Mouse (Mus musculus) embryonic facial prominence, embryonic 13.5 days (tissue): ENCODE measurements around the gene Itpr1. TPM values are rescaled to one million over a fixed set of nuclear protein-coding genes. Genes with fewer than 3 reads are reported as not detected.

Experiments used
- ATAC-seq: fragments of 200-750 bp; cut with Nextera tagmentation; 2 replicates; pipeline ENCODE4 v1.8.0; 2017; ENCODE audit warnings: low read depth; ENCODE audit not compliant: insufficient number of reproducible peaks, insufficient read depth, low FRiP score, low TSS enrichment
- H3K27ac ChIP-seq: fragments of 300-500 bp; sonication (generic); 2 replicates; pipeline ENCODE4 v1.5.1; 2015; ENCODE audit warnings: moderate library complexity, mild to moderate bottlenecking, inconsistent platforms
- H3K27me3 ChIP-seq: fragments of 300-500 bp; sonication (generic); 2 replicates; pipeline ENCODE4 v1.6.1; 2015; ENCODE audit warnings: mild to moderate bottlenecking, inconsistent platforms
- H3K36me3 ChIP-seq: fragments of 300-500 bp; sonication (generic); 2 replicates; pipeline ENCODE4 v1.6.1; 2015; ENCODE audit warnings: mild to moderate bottlenecking, inconsistent platforms
- H3K4me1 ChIP-seq: fragments of 300-500 bp; sonication (generic); 2 replicates; pipeline ENCODE4 v1.6.1; 2015; ENCODE audit warnings: inconsistent platforms
- H3K4me2 ChIP-seq: fragments of 300-500 bp; sonication (generic); 2 replicates; pipeline ENCODE4 v1.6.1; 2015; ENCODE audit warnings: moderate library complexity, mild to moderate bottlenecking, inconsistent platforms
- H3K4me3 ChIP-seq: fragments of 300-500 bp; sonication (generic); 2 replicates; pipeline ENCODE4 v1.5.1; 2015; ENCODE audit warnings: mild to moderate bottlenecking, inconsistent platforms
- H3K9ac ChIP-seq: fragments of 300-500 bp; sonication (generic); 2 replicates; pipeline ENCODE4 v1.6.1; 2015; ENCODE audit warnings: mild to moderate bottlenecking, inconsistent platforms
- H3K9me3 ChIP-seq: fragments of 300-500 bp; sonication (generic); 2 replicates; pipeline ENCODE4 v1.6.1; 2016; ENCODE audit warnings: inconsistent platforms
- WGBS: fragments of 180-500 bp; shearing (Covaris S2); methylation state at CpG from one replicate; pipeline ENCODE4 v1.1.7; 2015; ENCODE audit warnings: mixed read lengths; 5-methylcytosine and 5-hydroxymethylcytosine counted together
- polyA plus RNA-seq: library from polyadenylated mRNA; unstranded; fragments of >200 nt; fragmentation: Nextera tagmentation; extraction: Ambion mirVana; gene quantifications from 2 replicates; pipeline ENCODE4 v1.2.1, GENCODE M21; 2015

The Itpr1 gene
- polyA plus RNA-seq, 1 experiment from 2014 or later, result 7.8 TPM

DNA sequence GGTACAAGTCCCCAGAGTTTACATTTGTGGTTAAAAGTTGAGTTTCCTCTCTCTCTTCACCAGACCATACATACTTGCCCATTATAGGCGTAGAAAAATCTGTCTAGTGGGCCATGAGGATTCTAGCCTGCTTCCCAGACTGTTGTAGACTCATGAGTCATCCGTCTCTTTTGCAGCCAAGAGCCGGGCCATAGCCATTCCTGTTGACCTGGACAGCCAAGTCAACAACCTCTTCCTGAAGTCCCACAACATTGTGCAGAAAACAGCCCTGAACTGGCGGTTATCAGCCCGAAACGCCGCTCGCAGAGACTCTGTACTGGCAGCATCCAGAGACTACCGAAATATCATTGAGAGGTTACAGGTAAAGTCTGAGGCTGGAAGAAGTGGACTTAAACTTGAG lies 200.7 kb downstream of the Itpr1 start:
- no peak overlapping the region for H3K4me2 ChIP-seq
- H3K9ac ChIP-seq, result no peak overlapping the region
- no peaks in the 10 kb centered on the region for H3K27me3 ChIP-seq
- no peaks in the 10 kb centered on the region for H3K4me1 ChIP-seq
- WGBS, result 94% methylated on average over 9 of the region's 9 CpGs
- H3K36me3 ChIP-seq, result peaks cover 24% of the 10 kb centered on the region
- H3K4me3 ChIP-seq, result no peak overlapping the region
- no peak overlapping the region for H3K27ac ChIP-seq
- ATAC-seq, result no peak
- no peaks in the 10 kb centered on the region for H3K9me3 ChIP-seq

DNA sequence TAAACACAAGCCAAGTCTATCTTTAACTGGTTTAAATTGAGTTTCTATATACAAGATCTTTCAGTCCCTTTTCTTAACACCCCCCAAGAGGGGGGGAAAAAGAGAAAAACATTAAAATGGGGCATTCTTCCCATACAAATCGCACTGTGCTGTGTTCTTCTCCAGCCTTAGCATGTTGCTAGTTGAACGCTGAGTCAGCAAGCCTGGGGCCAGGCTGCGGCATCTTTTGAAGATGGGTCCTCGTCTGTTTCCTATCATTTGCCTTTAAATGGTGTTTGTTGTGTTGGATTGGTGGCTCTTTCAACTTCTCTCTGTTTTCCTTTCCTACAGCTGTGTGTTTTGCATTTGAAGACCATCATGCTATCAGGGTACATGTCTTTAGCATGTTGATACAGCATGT lies 203.0 kb downstream of the Itpr1 start:
- H3K36me3 ChIP-seq, result peaks cover 19% of the 10 kb centered on the region
- H3K27ac ChIP-seq, result no peak overlapping the region
- no peak overlapping the region for H3K4me3 ChIP-seq
- H3K27me3 ChIP-seq, result no peaks in the 10 kb centered on the region
- no peaks in the 10 kb centered on the region for H3K4me1 ChIP-seq
- H3K9me3 ChIP-seq, result no peaks in the 10 kb centered on the region
- no peak overlapping the region for H3K9ac ChIP-seq
- 57% methylated on average over 4 of the region's 4 CpGs for WGBS
- no peak overlapping the region for H3K4me2 ChIP-seq
- no peak for ATAC-seq

DNA sequence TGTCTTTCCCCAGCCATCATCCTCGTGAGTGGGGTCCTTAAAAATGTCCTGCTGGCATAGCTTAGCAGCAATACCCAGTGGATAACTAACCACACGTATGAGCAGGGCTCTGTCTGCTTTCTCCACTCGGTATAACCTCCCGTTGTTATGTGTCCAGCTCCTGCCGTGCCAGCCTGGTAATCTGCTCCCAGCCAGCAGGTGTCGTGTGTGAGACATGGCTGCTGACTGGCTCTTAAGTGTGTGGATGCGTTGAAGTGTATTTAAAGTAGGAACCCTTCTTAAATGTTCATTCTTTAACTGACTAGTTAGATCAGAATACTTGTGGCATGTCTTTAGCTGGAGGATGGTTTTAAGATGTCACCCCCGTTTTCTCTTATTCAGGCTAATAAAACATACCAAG lies 204.6 kb downstream of the Itpr1 start:
- no peaks in the 10 kb centered on the region for H3K4me1 ChIP-seq
- 48% methylated on average over 8 of the region's 8 CpGs for WGBS
- no peaks in the 10 kb centered on the region for H3K27me3 ChIP-seq
- H3K36me3 ChIP-seq, result peaks cover 12% of the 10 kb centered on the region
- no peaks in the 10 kb centered on the region for H3K9me3 ChIP-seq
- H3K27ac ChIP-seq, result no peak overlapping the region
- no peak overlapping the region for H3K9ac ChIP-seq
- no peak overlapping the region for H3K4me2 ChIP-seq
- no peak overlapping the region for H3K4me3 ChIP-seq
- ATAC-seq, result peak; percentile 35; the same call in 1 of the 2 replicates

DNA sequence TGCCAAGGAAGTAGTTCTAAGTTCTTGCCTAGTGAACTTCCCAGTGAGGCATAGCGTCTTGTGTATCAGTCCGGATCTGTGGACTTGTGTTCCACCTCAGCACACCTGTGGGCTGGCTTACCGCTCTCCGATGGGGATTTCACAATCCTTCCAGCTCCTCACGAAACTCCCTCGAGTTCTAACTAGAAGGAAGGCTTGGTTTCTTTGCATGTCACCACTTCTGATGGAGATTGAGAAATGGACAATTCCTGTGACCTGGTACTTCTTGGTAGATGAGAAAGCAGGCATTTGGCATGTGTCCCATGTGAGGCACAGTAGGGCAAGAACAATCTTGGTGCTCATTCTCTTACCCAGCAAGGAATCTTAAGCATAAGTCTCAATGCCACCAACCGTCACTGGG lies 205.3 kb downstream of the Itpr1 start:
- Histone ChIP-seq H3K27me3 (no peaks in the 10 kb centered on the region), H3K4me3 (no peak overlapping the region), H3K4me2 (no peak overlapping the region), H3K9me3 (no peaks in the 10 kb centered on the region), H3K4me1 (no peaks in the 10 kb centered on the region), H3K9ac (no peak overlapping the region), H3K27ac (no peak overlapping the region), H3K36me3 (peaks cover 7% of the 10 kb centered on the region; the same call in 1 of the 2 replicates)
- WGBS, result 94% methylated on average over 7 of the region's 7 CpGs
- no peak for ATAC-seq

DNA sequence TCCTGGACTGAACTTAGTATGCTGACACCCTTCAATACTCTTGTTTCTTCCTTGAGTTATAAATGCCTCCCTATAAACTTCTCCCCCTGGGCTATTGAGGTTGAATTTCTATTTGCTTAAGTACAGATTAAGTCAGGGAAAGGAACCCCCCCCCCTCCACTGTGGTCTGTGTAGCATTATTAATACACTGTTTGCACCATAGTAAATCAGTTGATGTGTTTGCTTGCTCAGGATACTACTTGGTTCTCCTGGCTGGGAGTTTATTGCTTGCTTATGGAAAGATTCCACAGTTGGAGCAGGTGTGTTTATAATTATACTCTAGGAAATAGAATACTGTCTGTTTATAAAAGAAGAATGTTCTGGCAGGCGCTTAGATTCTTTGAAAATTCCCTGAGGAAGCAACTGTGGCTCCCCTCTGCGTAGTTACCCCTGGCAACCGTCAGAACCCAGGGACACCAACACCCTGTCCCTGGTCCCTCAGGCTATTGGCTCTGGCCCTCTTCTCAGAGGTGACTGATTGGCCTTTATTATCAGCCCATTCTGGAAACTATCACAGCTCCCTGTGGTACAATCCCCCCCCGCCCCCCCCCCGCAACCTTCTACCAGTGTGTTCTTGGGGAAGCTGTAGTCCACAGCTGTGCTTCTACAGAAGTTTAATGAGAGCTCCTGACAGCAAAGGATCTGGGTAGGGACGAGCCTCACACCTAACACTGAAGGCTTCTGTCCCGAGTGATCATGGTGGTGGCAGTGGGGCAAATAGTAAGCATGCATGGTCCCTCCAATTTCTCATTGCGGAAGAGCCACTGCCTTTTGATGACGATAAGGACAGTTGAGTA lies 212.1 kb downstream of the Itpr1 start:
- H3K27ac ChIP-seq, result no peak overlapping the region
- no peaks in the 10 kb centered on the region for H3K27me3 ChIP-seq
- no peak overlapping the region for H3K9ac ChIP-seq
- H3K36me3 ChIP-seq, result no peaks in the 10 kb centered on the region
- no peak overlapping the region for H3K4me2 ChIP-seq
- no peak for ATAC-seq
- WGBS, result 48% methylated on average over 9 of the region's 9 CpGs
- H3K4me1 ChIP-seq, result peaks cover 25% of the 10 kb centered on the region
- H3K4me3 ChIP-seq, result no peak overlapping the region
- H3K9me3 ChIP-seq, result no peaks in the 10 kb centered on the region

DNA sequence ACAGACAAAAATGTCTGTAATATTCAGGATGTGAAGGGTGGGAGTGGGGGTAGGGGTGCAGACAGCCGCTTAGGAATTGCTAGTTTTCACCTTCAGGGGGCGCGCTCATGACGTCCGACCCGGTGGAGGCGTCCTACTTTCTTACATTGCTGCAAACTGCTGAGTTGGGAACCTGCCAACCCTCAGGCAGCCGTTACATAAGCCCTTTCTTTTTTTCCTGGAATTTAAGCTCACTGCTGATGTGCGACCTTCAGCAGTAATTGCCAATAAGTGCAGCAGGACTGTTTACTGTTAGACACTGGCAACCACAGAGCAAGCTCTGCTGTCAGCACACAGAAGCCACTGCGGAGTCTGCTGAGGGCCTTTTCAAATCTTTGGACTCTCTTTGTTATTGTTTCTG lies 213.9 kb downstream of the Itpr1 start:
- no peak overlapping the region for H3K9ac ChIP-seq
- WGBS, result 10% methylated on average over 10 of the region's 10 CpGs
- no peaks in the 10 kb centered on the region for H3K9me3 ChIP-seq
- H3K4me1 ChIP-seq, result peaks cover 26% of the 10 kb centered on the region
- H3K4me2 ChIP-seq, result peak overlapping the region; percentile 33
- H3K27ac ChIP-seq, result peak overlapping the region; percentile 57
- no peak overlapping the region for H3K4me3 ChIP-seq
- H3K27me3 ChIP-seq, result no peaks in the 10 kb centered on the region
- H3K36me3 ChIP-seq, result no peaks in the 10 kb centered on the region
- ATAC-seq, result peak; percentile 71; the same call in 1 of the 2 replicates

DNA sequence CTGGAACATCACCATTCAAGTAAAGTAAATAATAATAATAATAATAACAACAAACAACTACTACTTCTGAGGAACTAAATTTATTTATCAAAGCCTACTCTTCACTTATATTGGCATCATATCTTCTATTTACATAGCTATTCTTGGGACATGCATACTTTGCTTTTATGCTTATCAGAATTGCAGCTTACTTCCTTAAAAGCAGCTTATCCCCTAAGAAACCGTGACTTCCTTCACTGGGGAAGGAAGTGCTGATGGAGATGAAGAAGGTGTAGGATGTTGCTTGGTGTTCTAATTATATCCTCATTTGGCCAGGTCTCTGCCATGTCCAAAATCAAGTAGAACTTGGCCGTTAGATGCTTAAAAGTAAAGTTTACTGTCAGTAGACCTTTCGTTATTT lies 215.5 kb downstream of the Itpr1 start:
- H3K4me2 ChIP-seq, result no peak overlapping the region
- WGBS, result 79% methylated on average over 3 of the region's 3 CpGs
- H3K9me3 ChIP-seq, result no peaks in the 10 kb centered on the region
- H3K4me3 ChIP-seq, result no peak overlapping the region
- H3K27me3 ChIP-seq, result no peaks in the 10 kb centered on the region
- no peak overlapping the region for H3K27ac ChIP-seq
- H3K9ac ChIP-seq, result no peak overlapping the region
- H3K36me3 ChIP-seq, result no peaks in the 10 kb centered on the region
- H3K4me1 ChIP-seq, result peaks cover 29% of the 10 kb centered on the region
- no peak for ATAC-seq

DNA sequence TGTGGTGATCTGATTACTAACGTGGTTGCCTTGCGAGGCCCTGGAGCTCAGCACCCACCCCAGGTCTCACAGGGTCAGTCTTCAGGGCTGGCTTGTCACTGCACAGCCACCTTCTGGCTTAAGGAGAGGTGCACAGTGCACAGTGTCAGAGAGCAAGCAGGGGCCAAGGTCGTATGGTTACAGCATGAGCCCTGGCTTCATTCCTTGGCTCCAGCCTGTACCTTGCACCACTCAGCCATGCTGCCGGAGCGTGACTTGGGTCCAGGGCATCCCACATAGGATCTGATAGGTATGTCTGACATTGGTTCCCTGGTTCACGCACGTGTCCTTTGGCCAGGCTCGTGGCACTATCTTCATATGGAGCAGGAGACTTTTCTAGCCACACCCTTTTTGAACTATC lies 217.1 kb downstream of the Itpr1 start:
- Histone ChIP-seq H3K4me3 (no peak overlapping the region), H3K4me1 (peaks cover 31% of the 10 kb centered on the region), H3K9ac (no peak overlapping the region), H3K9me3 (no peaks in the 10 kb centered on the region), H3K4me2 (no peak overlapping the region), H3K27ac (no peak overlapping the region), H3K27me3 (no peaks in the 10 kb centered on the region), H3K36me3 (no peaks in the 10 kb centered on the region)
- 91% methylated on average over 8 of the region's 8 CpGs for WGBS
- ATAC-seq, result no peak

DNA sequence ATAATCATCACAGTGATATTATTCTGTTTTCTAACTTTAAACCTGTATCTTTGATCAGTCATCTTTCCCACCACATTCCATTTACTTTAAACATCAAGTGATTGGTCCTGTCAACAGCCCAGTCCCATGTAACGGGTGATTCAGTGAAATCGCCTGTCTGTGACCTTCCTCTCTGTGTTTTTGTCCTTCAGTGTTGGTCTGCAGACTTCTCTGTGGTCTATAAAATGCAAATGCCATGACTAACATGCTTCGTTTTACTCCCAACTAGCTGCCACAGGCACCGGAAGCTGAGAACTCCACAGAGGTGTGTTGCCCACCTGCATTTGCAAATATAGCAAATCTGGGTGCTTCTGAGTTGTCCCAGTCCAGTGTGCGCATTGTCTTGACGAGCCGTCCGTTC lies 218.3 kb downstream of the Itpr1 start:
- WGBS, result 87% methylated on average over 8 of the region's 8 CpGs
- Histone ChIP-seq H3K9me3 (no peaks in the 10 kb centered on the region), H3K27me3 (no peaks in the 10 kb centered on the region), H3K9ac (no peak overlapping the region), H3K27ac (no peak overlapping the region), H3K4me1 (peaks cover 19% of the 10 kb centered on the region), H3K36me3 (no peaks in the 10 kb centered on the region), H3K4me2 (no peak overlapping the region), H3K4me3 (no peak overlapping the region)
- ATAC-seq, result no peak

DNA sequence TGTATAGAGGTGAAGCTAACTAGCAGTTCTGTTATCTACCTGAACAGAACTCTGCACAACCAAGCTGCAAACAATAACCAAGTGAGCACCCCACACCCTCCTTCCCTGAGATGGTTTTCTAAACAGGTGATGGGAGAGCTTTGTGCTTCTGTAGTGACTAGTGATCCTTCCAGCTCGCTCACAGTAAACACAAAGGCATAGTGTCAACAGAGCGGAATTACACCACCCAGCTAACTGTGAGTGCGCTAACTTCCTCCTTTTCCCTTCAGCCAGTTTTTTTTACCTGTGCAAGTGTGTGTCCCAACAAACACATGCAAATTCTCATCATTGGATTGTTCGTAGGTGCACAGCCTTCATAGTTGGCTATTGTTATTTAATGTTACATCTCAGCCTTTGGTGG lies 219.9 kb downstream of the Itpr1 start:
- Histone ChIP-seq H3K4me3 (no peak overlapping the region), H3K9ac (no peak overlapping the region), H3K4me2 (no peak overlapping the region), H3K4me1 (peaks cover 10% of the 10 kb centered on the region; the same call in 1 of the 2 replicates), H3K9me3 (no peaks in the 10 kb centered on the region), H3K27me3 (no peaks in the 10 kb centered on the region), H3K36me3 (no peaks in the 10 kb centered on the region), H3K27ac (no peak overlapping the region)
- 86% methylated on average over 4 of the region's 4 CpGs for WGBS
- ATAC-seq, result no peak

DNA sequence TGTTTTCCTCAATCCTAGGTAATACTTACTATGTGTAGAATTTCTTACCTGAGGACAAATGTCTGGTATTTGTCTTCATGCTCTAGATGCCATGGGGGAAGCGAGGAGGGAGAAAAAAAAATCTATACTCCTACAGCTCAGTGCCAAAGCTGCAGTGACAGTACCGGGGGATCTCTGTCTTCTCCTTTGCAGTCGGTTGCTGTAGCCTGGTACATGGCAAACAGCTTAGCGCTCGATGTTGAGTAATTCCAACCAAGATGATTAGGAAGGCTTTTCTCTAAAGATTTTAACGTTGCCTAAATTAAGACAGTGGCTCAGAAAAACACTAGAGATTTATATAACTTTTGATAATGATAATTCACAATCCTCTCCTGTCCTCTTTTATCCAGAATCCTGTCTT lies 221.9 kb downstream of the Itpr1 start:
- no peak for ATAC-seq
- Histone ChIP-seq H3K27me3 (no peaks in the 10 kb centered on the region), H3K4me1 (peaks cover 10% of the 10 kb centered on the region; the same call in 1 of the 2 replicates), H3K36me3 (0 out of 2 replicates have a peak, but pooled peaks cover 4% of the 10 kb centered on the region), H3K4me3 (no peak overlapping the region), H3K27ac (no peak overlapping the region), H3K9ac (no peak overlapping the region), H3K9me3 (no peaks in the 10 kb centered on the region), H3K4me2 (no peak overlapping the region)
- 85% methylated on average over 6 of the region's 6 CpGs for WGBS

DNA sequence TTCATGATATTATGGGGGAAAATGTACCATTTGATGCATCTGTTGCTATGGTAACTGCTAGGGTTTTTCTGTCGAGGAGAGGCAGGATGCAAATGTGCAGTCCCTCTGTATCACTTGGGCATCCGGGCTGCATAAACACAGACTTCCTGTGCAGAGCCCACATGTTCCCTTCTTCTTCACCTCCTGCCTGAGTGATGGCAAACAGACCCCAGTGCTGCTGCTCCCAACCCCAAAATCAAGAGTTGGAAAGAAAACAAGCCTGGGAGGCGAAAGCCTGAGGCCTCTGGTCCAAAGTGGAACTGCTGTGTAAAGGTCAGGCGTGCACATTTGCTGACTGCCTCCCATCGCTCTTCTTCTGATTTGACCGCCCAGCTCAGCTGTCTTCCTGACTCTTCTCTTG lies 222.6 kb downstream of the Itpr1 start:
- ATAC-seq, result no peak
- no peaks in the 10 kb centered on the region for H3K27me3 ChIP-seq
- no peak overlapping the region for H3K4me2 ChIP-seq
- H3K9me3 ChIP-seq, result no peaks in the 10 kb centered on the region
- no peak overlapping the region for H3K27ac ChIP-seq
- no peak overlapping the region for H3K4me3 ChIP-seq
- H3K9ac ChIP-seq, result no peak overlapping the region
- H3K36me3 ChIP-seq, result peaks cover 8% of the 10 kb centered on the region
- H3K4me1 ChIP-seq, result peaks cover 10% of the 10 kb centered on the region; the same call in 1 of the 2 replicates
- 63% methylated on average over 6 of the region's 6 CpGs for WGBS
